Mouse (Mus musculus) stomach, postnatal 0 days (tissue): ENCODE data around the gene Cnnm3.

Experiments used
- CTCF ChIP-seq: IDR thresholded peaks from 2 replicates; pipeline ENCODE4 v1.5.1; 2016; ENCODE audit warnings: antibody characterized with exemption, low read depth, mild to moderate bottlenecking, moderate library complexity
- EP300 ChIP-seq: optimal IDR thresholded peaks from 2 replicates; pipeline ENCODE3; 2016; ENCODE audit warnings: antibody characterized with exemption

DNA sequence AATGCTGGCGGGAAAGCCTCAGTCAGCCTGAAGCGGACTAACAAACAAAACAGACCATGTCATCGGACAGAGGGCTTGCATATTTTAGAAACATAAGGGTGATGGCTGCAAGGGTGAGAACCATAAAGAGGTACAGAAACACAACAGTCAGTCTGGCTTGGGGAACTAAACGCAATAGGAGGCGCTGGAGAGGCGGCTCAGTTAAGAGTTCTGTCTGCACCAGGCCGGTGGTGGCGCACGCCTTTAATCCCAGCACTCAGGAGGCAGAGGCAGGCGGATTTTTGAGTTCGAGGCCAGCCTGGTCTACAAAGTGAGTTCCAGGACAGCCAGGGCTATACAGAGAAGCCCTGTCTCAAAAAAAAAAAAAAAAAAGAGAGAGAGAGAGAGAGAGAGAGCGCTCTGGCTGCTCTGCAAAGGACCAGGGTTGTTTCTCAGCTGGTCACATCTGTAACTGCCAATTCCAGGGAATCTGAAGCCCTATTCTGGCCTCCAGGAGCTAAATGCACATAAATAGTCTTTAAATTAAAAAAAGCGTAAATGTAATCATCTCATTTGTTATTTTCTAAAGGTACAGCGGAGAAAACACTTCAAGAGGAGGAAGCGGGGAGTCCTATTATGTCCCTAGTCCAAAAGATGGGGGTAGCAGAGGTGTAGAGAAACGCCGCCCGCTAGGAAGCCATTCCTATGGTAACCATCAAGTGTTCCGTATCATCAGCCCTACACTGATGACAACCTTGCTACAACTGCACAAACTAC is 34.4 kb downstream of the Cnnm3 start:
- TF ChIP-seq EP300 = no peak
- TF ChIP-seq CTCF = peak; percentile 34; the same call in 1 of the 2 replicates
